Mouse (Mus musculus) liver, embryonic 14.5 days (tissue): ENCODE data around the gene Cenpn.

ENCODE experiments used
- CTCF ChIP-seq: IDR thresholded peaks from 2 replicates; pipeline ENCODE4 v1.5.1; 2016; ENCODE audit warnings: antibody characterized with exemption, low read depth, control low read depth
- EP300 ChIP-seq: IDR thresholded peaks from 2 replicates; pipeline ENCODE4 v1.6.1; 2016; ENCODE audit warnings: antibody characterized with exemption, low read depth

- TF ChIP-seq CTCF: no peak
- TF ChIP-seq EP300: no peak
Observed at GRCm38 (mm10) chr8:116954415-116954814, 32.9 kb downstream of the Cenpn start.
